ENCODE assay signal across 8 mouse cellular contexts in the genomic region with DNA sequence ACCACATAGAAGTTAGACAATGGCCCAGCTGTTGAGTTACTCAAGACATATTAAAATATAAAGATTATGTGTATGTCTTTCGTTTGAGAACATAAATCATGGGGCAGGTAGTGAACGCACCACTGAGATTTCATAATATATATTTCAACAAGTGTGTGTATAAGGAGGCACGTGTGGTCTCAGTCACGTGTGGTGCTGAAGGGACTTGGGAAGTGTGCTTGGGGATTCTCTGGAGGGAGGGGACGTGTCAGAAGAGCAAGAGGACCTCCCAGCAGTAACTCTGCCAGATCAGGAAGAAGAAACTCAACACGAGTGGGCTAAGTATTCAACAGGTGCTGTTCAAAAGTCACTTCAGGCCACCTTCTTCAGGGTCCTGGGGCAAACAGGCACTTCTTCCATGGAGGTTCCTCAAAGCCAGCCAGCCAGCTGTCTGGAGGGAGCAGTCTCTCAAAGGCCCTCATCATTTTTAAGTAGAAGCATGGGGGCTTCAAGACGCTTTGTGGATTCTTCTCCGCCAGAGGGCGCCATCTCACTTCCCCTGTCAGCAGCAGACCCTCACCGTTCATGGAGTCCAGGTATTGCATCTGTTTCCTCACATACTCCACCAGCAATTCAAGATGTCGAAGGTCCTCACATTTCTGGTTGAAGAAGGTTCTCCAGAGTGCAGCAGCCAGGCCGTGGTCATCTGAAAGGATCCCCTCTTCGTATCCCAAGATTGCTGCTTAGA.
DNase-seq lines count a peak whose midpoint lies in the region; ATAC-seq and TF ChIP-seq lines count a peak whose summit lies in the region.

No protein-coding gene starts in this region.

- peak; percentile 55 for TF ChIP-seq CTCF in forebrain, postnatal 0 days (IDR thresholded peaks at IDR 0.05; ENCODE audit: low read depth)

- DNase-seq in forebrain, postnatal 0 days, result peak; percentile 17
- peak; percentile 88 for DNase-seq in midbrain, embryonic 11.5 days (ENCODE audit: low spot score, missing footprints)
- peak; percentile 36 for DNase-seq in brain, adult 2 months (ENCODE audit: low read depth, low spot score)
- DNase-seq in layer of hippocampus, postnatal 14 days (ENCODE audit: low spot score in 2 of 2), result peak; percentile 4 to 6
- peak; percentile 23 to 76 for DNase-seq in spleen, postnatal 4 days (ENCODE audit: low spot score in 2 of 2)

- ATAC-seq in forebrain, postnatal 0 days, result no peak
- no peak for ATAC-seq in forebrain, embryonic 15.5 days (replicated peaks)
- ATAC-seq in midbrain, embryonic 11.5 days (ENCODE audit: low FRiP score), result no peak
- ATAC-seq in midbrain, embryonic 16.5 days, result no peak
- no peak for ATAC-seq in monocyte, adult 5-6 weeks (replicated peaks; ENCODE audit: insufficient number of reproducible peaks, low FRiP score, low TSS enrichment, poor library complexity, severe bottlenecking)

- no peak overlapping the region for H3K4me3 ChIP-seq in forebrain, postnatal 0 days (ENCODE audit: low read depth, low read length)
- H3K4me3 ChIP-seq in forebrain, embryonic 15.5 days, result no peak overlapping the region
- H3K4me3 ChIP-seq in midbrain, embryonic 11.5 days (ENCODE audit: low read depth, low read length), result no peak overlapping the region
- H3K4me3 ChIP-seq in midbrain, embryonic 16.5 days (ENCODE audit: low read depth, low read length), result no peak overlapping the region

- H3K9me3 ChIP-seq in forebrain, postnatal 0 days (ENCODE audit: low read length), result no peaks in the 10 kb centered on the region
- H3K9me3 ChIP-seq in forebrain, embryonic 15.5 days, result no peaks in the 10 kb centered on the region
- H3K9me3 ChIP-seq in midbrain, embryonic 11.5 days (ENCODE audit: control insufficient read depth, low read length), result no peaks in the 10 kb centered on the region
- H3K9me3 ChIP-seq in midbrain, embryonic 16.5 days (replicated peaks; ENCODE audit: control insufficient read depth, low read length, poor library complexity, severe bottlenecking), result no peaks in the 10 kb centered on the region

- no peaks in the 10 kb centered on the region for H3K36me3 ChIP-seq in forebrain, postnatal 0 days (ENCODE audit: insufficient read depth)
- H3K36me3 ChIP-seq in forebrain, embryonic 15.5 days, result no peaks in the 10 kb centered on the region
- no peaks in the 10 kb centered on the region for H3K36me3 ChIP-seq in midbrain, embryonic 11.5 days (ENCODE audit: control insufficient read depth, insufficient read depth, low read length)
- H3K36me3 ChIP-seq in midbrain, embryonic 16.5 days (ENCODE audit: control insufficient read depth, insufficient read depth, low read length), result no peaks in the 10 kb centered on the region

- no peak overlapping the region for H3K4me2 ChIP-seq in forebrain, postnatal 0 days (ENCODE audit: low read depth)
- no peak overlapping the region for H3K4me2 ChIP-seq in forebrain, embryonic 15.5 days (replicated peaks)
- no peak overlapping the region for H3K4me2 ChIP-seq in midbrain, embryonic 11.5 days
- no peak overlapping the region for H3K4me2 ChIP-seq in midbrain, embryonic 16.5 days (ENCODE audit: low read length)

- H3K9ac ChIP-seq in forebrain, postnatal 0 days, result no peak overlapping the region
- no peak overlapping the region for H3K9ac ChIP-seq in forebrain, embryonic 15.5 days (replicated peaks)
- H3K9ac ChIP-seq in midbrain, embryonic 11.5 days (ENCODE audit: low read length), result no peak overlapping the region
- no peak overlapping the region for H3K9ac ChIP-seq in midbrain, embryonic 16.5 days (ENCODE audit: low read depth, low read length)

- no peaks in the 10 kb centered on the region for H3K4me1 ChIP-seq in forebrain, postnatal 0 days (ENCODE audit: insufficient read depth)
- no peaks in the 10 kb centered on the region for H3K4me1 ChIP-seq in forebrain, embryonic 15.5 days
- H3K4me1 ChIP-seq in midbrain, embryonic 11.5 days (ENCODE audit: control insufficient read depth, insufficient read depth, low read length), result no peaks in the 10 kb centered on the region
- no peaks in the 10 kb centered on the region for H3K4me1 ChIP-seq in midbrain, embryonic 16.5 days (ENCODE audit: control insufficient read depth, insufficient read depth, low read length)

- H3K27ac ChIP-seq in forebrain, postnatal 0 days (ENCODE audit: low read depth, low read length), result no peak overlapping the region
- H3K27ac ChIP-seq in forebrain, embryonic 15.5 days (replicated peaks), result no peak overlapping the region
- H3K27ac ChIP-seq in midbrain, embryonic 11.5 days (ENCODE audit: low read depth, low read length), result no peak overlapping the region
- no peak overlapping the region for H3K27ac ChIP-seq in midbrain, embryonic 16.5 days (ENCODE audit: low read length)

- no peaks in the 10 kb centered on the region for H3K27me3 ChIP-seq in forebrain, postnatal 0 days (ENCODE audit: insufficient read depth, low read length)
- H3K27me3 ChIP-seq in forebrain, embryonic 15.5 days, result no peaks in the 10 kb centered on the region
- no peaks in the 10 kb centered on the region for H3K27me3 ChIP-seq in midbrain, embryonic 11.5 days (ENCODE audit: control insufficient read depth, insufficient read depth, low read length)
- no peaks in the 10 kb centered on the region for H3K27me3 ChIP-seq in midbrain, embryonic 16.5 days (ENCODE audit: control insufficient read depth, insufficient read depth, low read depth, low read length)

- 54% methylated on average over 13 of the region's 13 CpGs for WGBS in forebrain, postnatal 0 days
- 56% methylated on average over 13 of the region's 13 CpGs for WGBS in forebrain, embryonic 15.5 days
- 55% methylated on average over 13 of the region's 13 CpGs for WGBS in midbrain, embryonic 11.5 days
- 52% methylated on average over 13 of the region's 13 CpGs for WGBS in midbrain, embryonic 16.5 days

Comparison
In these comparisons a context has a peak if more than half of its experiments do, and no peak if none do; other contexts are left out.
1. DNase-seq: peak in every context shown above with its lines; median percentile 88 in midbrain, embryonic 11.5 days; 50 in spleen, postnatal 4 days; 36 in brain, adult 2 months; 17 in forebrain, postnatal 0 days; 5 in layer of hippocampus, postnatal 14 days.